Mouse (Mus musculus): ENCODE measurements at regions not wholly inside any gene's neighbourhood (a gene's known extent, or its start where the extent isn't known, plus 50 kb on each side); places are given as distances from the start of the nearest gene placed in this dataset.

GRCm38 (mm10) chr5:39126833-39127232 is 250.2 kb upstream of the Clnk start:
- WGBS: 83% methylated on average over 4 of the region's 4 CpGs
- no peak for ATAC-seq (ENCODE audit: low FRiP score)

GRCm38 (mm10) chr5:39126270-39126691 is 249.7 kb upstream of the Clnk start:
- Histone ChIP-seq H3K9me3 (ENCODE audit: control insufficient read depth, low read length) (no peaks in the 10 kb centered on the region), H3K4me2 (replicated peaks) (no peak overlapping the region), H3K36me3 (replicated peaks; ENCODE audit: control insufficient read depth, insufficient read depth) (no peaks in the 10 kb centered on the region), H3K9ac (no peak overlapping the region), H3K27ac (no peak overlapping the region; the same call in 1 of the 2 replicates), H3K4me3 (replicated peaks; ENCODE audit: low read length) (no peak overlapping the region), H3K27me3 (ENCODE audit: control insufficient read depth, insufficient read depth, low read length) (no peaks in the 10 kb centered on the region), H3K4me1 (replicated peaks; ENCODE audit: control insufficient read depth, insufficient read depth, low read length) (no peaks in the 10 kb centered on the region)
- ATAC-seq (ENCODE audit: low FRiP score) (no peak), DNase-seq (ENCODE audit: low spot score) (peak; percentile 31)
- 75% methylated on average over 2 of the region's 2 CpGs for WGBS

More at GRCm38 (mm10) chr5:39126833-39127232, 250.2 kb upstream of the Clnk start:
- H3K4me3 ChIP-seq (replicated peaks; ENCODE audit: low read length): no peak overlapping the region
- H3K9me3 ChIP-seq (ENCODE audit: control insufficient read depth, low read length): no peaks in the 10 kb centered on the region
- H3K27ac ChIP-seq: no peak overlapping the region
- no peaks in the 10 kb centered on the region for H3K27me3 ChIP-seq (ENCODE audit: control insufficient read depth, insufficient read depth, low read length)
- no peak overlapping the region for H3K4me2 ChIP-seq (replicated peaks)
- no peak overlapping the region for H3K9ac ChIP-seq
- no peaks in the 10 kb centered on the region for H3K36me3 ChIP-seq (replicated peaks; ENCODE audit: control insufficient read depth, insufficient read depth)
- H3K4me1 ChIP-seq (replicated peaks; ENCODE audit: control insufficient read depth, insufficient read depth, low read length): no peaks in the 10 kb centered on the region
- DNase-seq (ENCODE audit: low spot score): no peak

- no peak overlapping the region for H3K9ac ChIP-seq
- H3K27me3 ChIP-seq (ENCODE audit: control insufficient read depth, insufficient read depth, low read length): no peaks in the 10 kb centered on the region
These were observed 233.7 kb upstream of the Clnk start for GRCm38 (mm10) chr5:39110336-39110735.

GRCm38 (mm10) chr5:39109526-39109925 is 232.9 kb upstream of the Clnk start:
- DNase-seq (ENCODE audit: low spot score) (no peak), ATAC-seq (ENCODE audit: low FRiP score) (no peak)
- Histone ChIP-seq H3K9me3 (ENCODE audit: control insufficient read depth, low read length) (no peaks in the 10 kb centered on the region), H3K27ac (no peak overlapping the region), H3K9ac (no peak overlapping the region), H3K4me2 (replicated peaks) (no peak overlapping the region), H3K36me3 (replicated peaks; ENCODE audit: control insufficient read depth, insufficient read depth) (no peaks in the 10 kb centered on the region), H3K27me3 (ENCODE audit: control insufficient read depth, insufficient read depth, low read length) (no peaks in the 10 kb centered on the region), H3K4me1 (replicated peaks; ENCODE audit: control insufficient read depth, insufficient read depth, low read length) (no peaks in the 10 kb centered on the region), H3K4me3 (replicated peaks; ENCODE audit: low read length) (no peak overlapping the region)
- 80% methylated on average over 3 of the region's 3 CpGs for WGBS

More at GRCm38 (mm10) chr5:39110336-39110735, 233.7 kb upstream of the Clnk start:
- H3K27ac ChIP-seq: no peak overlapping the region
- no peak overlapping the region for H3K4me3 ChIP-seq (replicated peaks; ENCODE audit: low read length)
- WGBS: 100% methylated on average over 1 of the region's 1 CpGs
- no peak overlapping the region for H3K4me2 ChIP-seq (replicated peaks)
- DNase-seq (ENCODE audit: low spot score) (no peak), ATAC-seq (ENCODE audit: low FRiP score) (no peak)
- no peaks in the 10 kb centered on the region for H3K9me3 ChIP-seq (ENCODE audit: control insufficient read depth, low read length)
- no peaks in the 10 kb centered on the region for H3K4me1 ChIP-seq (replicated peaks; ENCODE audit: control insufficient read depth, insufficient read depth, low read length)
- H3K36me3 ChIP-seq (replicated peaks; ENCODE audit: control insufficient read depth, insufficient read depth): no peaks in the 10 kb centered on the region

- H3K4me3 ChIP-seq (replicated peaks; ENCODE audit: low read length): no peak overlapping the region
- no peaks in the 10 kb centered on the region for H3K4me1 ChIP-seq (replicated peaks; ENCODE audit: control insufficient read depth, insufficient read depth, low read length)
- peak; percentile 34 for DNase-seq (ENCODE audit: low spot score)
- 19% methylated on average over 5 of the region's 5 CpGs for WGBS
- H3K27me3 ChIP-seq (ENCODE audit: control insufficient read depth, insufficient read depth, low read length): no peaks in the 10 kb centered on the region
- no peaks in the 10 kb centered on the region for H3K36me3 ChIP-seq (replicated peaks; ENCODE audit: control insufficient read depth, insufficient read depth)
- no peak overlapping the region for H3K9ac ChIP-seq
- no peak overlapping the region for H3K27ac ChIP-seq
- no peak for ATAC-seq (ENCODE audit: low FRiP score)
- H3K4me2 ChIP-seq (replicated peaks): no peak overlapping the region
- no peaks in the 10 kb centered on the region for H3K9me3 ChIP-seq (ENCODE audit: control insufficient read depth, low read length)
These were observed 222.5 kb upstream of the Clnk start for GRCm38 (mm10) chr5:39099113-39099512.

GRCm38 (mm10) chr5:39094875-39095274 is 218.3 kb upstream of the Clnk start:
- H3K4me2 ChIP-seq (replicated peaks): no peak overlapping the region
- no peak overlapping the region for H3K9ac ChIP-seq
- H3K36me3 ChIP-seq (replicated peaks; ENCODE audit: control insufficient read depth, insufficient read depth): no peaks in the 10 kb centered on the region
- no peak overlapping the region for H3K4me3 ChIP-seq (replicated peaks; ENCODE audit: low read length)
- 83% methylated on average over 3 of the region's 3 CpGs for WGBS
- H3K9me3 ChIP-seq (ENCODE audit: control insufficient read depth, low read length): no peaks in the 10 kb centered on the region
- DNase-seq (ENCODE audit: low spot score) (no peak), ATAC-seq (ENCODE audit: low FRiP score) (no peak)
- H3K27ac ChIP-seq: no peak overlapping the region
- H3K4me1 ChIP-seq (replicated peaks; ENCODE audit: control insufficient read depth, insufficient read depth, low read length): no peaks in the 10 kb centered on the region
- H3K27me3 ChIP-seq (ENCODE audit: control insufficient read depth, insufficient read depth, low read length): no peaks in the 10 kb centered on the region

- H3K9me3 ChIP-seq (ENCODE audit: control insufficient read depth, low read length): peaks cover 6% of the 10 kb centered on the region; the same call in 1 of the 2 replicates
- H3K36me3 ChIP-seq (replicated peaks; ENCODE audit: control insufficient read depth, insufficient read depth): no peaks in the 10 kb centered on the region
- ATAC-seq (ENCODE audit: low FRiP score) (peak; percentile 87), DNase-seq (ENCODE audit: low spot score) (peak; percentile 40)
- H3K4me2 ChIP-seq (replicated peaks): no peak overlapping the region
- H3K9ac ChIP-seq: no peak overlapping the region
- H3K27me3 ChIP-seq (ENCODE audit: control insufficient read depth, insufficient read depth, low read length): no peaks in the 10 kb centered on the region
- 43% methylated on average over 11 of the region's 11 CpGs for WGBS
- no peaks in the 10 kb centered on the region for H3K4me1 ChIP-seq (replicated peaks; ENCODE audit: control insufficient read depth, insufficient read depth, low read length)
- no peak overlapping the region for H3K27ac ChIP-seq
- H3K4me3 ChIP-seq (replicated peaks; ENCODE audit: low read length): no peak overlapping the region
These were observed 200.1 kb upstream of the Clnk start for GRCm38 (mm10) chr5:39076555-39077178.

GRCm38 (mm10) chr5:39069683-39070082 is 193.1 kb upstream of the Clnk start:
- no peak overlapping the region for H3K9ac ChIP-seq
- H3K4me1 ChIP-seq (replicated peaks; ENCODE audit: control insufficient read depth, insufficient read depth, low read length): no peaks in the 10 kb centered on the region
- no peaks in the 10 kb centered on the region for H3K36me3 ChIP-seq (replicated peaks; ENCODE audit: control insufficient read depth, insufficient read depth)
- DNase-seq (ENCODE audit: low spot score) (no peak), ATAC-seq (ENCODE audit: low FRiP score) (no peak)
- H3K27ac ChIP-seq: no peak overlapping the region
- peaks cover 6% of the 10 kb centered on the region; the same call in 1 of the 2 replicates for H3K9me3 ChIP-seq (ENCODE audit: control insufficient read depth, low read length)
- no peak overlapping the region for H3K4me2 ChIP-seq (replicated peaks)
- 67% methylated on average over 3 of the region's 3 CpGs for WGBS
- no peaks in the 10 kb centered on the region for H3K27me3 ChIP-seq (ENCODE audit: control insufficient read depth, insufficient read depth, low read length)
- no peak overlapping the region for H3K4me3 ChIP-seq (replicated peaks; ENCODE audit: low read length)

- ATAC-seq (ENCODE audit: low FRiP score): no peak
- no peaks in the 10 kb centered on the region for H3K36me3 ChIP-seq (replicated peaks; ENCODE audit: control insufficient read depth, insufficient read depth)
- H3K27ac ChIP-seq: no peak overlapping the region
- 90% methylated on average over 3 of the region's 3 CpGs for WGBS
- H3K4me3 ChIP-seq (replicated peaks; ENCODE audit: low read length): no peak overlapping the region
- no peaks in the 10 kb centered on the region for H3K4me1 ChIP-seq (replicated peaks; ENCODE audit: control insufficient read depth, insufficient read depth, low read length)
- no peak for DNase-seq (ENCODE audit: low spot score)
- no peaks in the 10 kb centered on the region for H3K27me3 ChIP-seq (ENCODE audit: control insufficient read depth, insufficient read depth, low read length)
- no peak overlapping the region for H3K4me2 ChIP-seq (replicated peaks)
- H3K9me3 ChIP-seq (ENCODE audit: control insufficient read depth, low read length): no peaks in the 10 kb centered on the region
- H3K9ac ChIP-seq: no peak overlapping the region
These were observed 186.4 kb upstream of the Clnk start for GRCm38 (mm10) chr5:39063061-39063460.
